Mouse (Mus musculus): ENCODE data around the gene Spen. TPM values are rescaled to one million over a fixed set of nuclear protein-coding genes. Genes with fewer than 3 reads are reported as not detected.

Gene Spen
- polyA plus RNA-seq, 1 experiment: 63.4 TPM

DNA sequence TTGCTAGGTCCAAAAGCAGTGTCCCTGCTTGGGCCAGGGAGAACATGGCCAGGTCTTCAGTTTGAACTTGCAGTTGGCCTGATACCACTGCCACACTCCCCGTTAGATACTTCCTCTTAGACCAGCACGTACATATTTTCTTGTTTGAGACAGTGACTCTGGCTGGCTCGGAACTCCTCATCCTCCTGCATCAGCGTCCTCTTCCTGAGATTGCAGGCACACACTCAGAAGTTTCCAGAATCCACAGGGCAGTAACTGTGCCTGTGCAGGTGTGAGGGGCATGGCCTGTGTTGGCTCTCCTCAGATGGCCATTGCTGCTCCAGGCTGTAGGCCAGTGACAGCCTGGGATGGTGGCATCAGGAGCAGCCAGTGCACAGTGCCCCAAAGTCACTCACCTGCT, 77.9 kb downstream of the Spen start:
- peaks cover 3% of the 10 kb centered on the region for H3K4me1 ChIP-seq (replicated peaks; ENCODE audit: control insufficient read depth, insufficient read depth, low read length)
- TF ChIP-seq CTCF (IDR thresholded peaks at IDR 0.05; ENCODE audit: borderline replicate concordance, control insufficient read depth, extremely low read depth, insufficient read depth, low read length, poor library complexity) (no peak), POLR2A (IDR thresholded peaks at IDR 0.05; ENCODE audit: control insufficient read depth, extremely low read depth, insufficient read depth, low read length, poor library complexity) (no peak)
- DNase-seq: no peak
- no peaks in the 10 kb centered on the region for H3K27me3 ChIP-seq (ENCODE audit: control insufficient read depth, insufficient read depth, low read length)
- no peak overlapping the region for H3K27ac ChIP-seq (ENCODE audit: control insufficient read depth, insufficient read depth, low read length)
- H3K4me3 ChIP-seq (ENCODE audit: control insufficient read depth, insufficient read depth, low read length): no peak overlapping the region
- peaks cover 20% of the 10 kb centered on the region for H3K36me3 ChIP-seq (ENCODE audit: control insufficient read depth, insufficient read depth, low read length)
- 84% methylated on average over 4 of the region's 4 CpGs for WGBS

DNA sequence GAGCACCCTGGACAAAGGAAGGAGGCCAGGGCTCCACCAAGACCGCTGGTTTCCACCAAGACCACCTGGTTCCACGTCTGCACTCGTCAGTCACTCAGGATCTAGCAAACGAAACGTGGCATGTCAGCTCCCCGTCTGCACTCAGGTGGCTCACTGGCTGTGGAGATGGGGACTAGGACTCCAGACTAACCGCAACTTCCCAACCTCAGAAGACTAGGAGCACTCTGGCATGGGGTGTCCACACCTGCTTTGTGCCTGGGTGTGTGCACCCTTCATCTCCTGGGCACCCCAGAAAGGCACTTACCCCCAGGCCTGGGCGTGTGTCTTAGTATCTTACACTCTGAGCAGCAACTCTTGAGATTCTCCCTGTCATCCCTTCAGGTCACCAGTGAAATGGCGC, 78.6 kb downstream of the Spen start:
- H3K4me3 ChIP-seq (ENCODE audit: control insufficient read depth, insufficient read depth, low read length): no peak overlapping the region
- peaks cover 10% of the 10 kb centered on the region for H3K4me1 ChIP-seq (replicated peaks; ENCODE audit: control insufficient read depth, insufficient read depth, low read length)
- H3K27ac ChIP-seq (ENCODE audit: control insufficient read depth, insufficient read depth, low read length): no peak overlapping the region
- WGBS: 99% methylated on average over 9 of the region's 9 CpGs
- TF ChIP-seq POLR2A (IDR thresholded peaks at IDR 0.05; ENCODE audit: control insufficient read depth, extremely low read depth, insufficient read depth, low read length, poor library complexity) (no peak), CTCF (IDR thresholded peaks at IDR 0.05; ENCODE audit: borderline replicate concordance, control insufficient read depth, extremely low read depth, insufficient read depth, low read length, poor library complexity) (no peak)
- H3K36me3 ChIP-seq (ENCODE audit: control insufficient read depth, insufficient read depth, low read length): peaks cover 13% of the 10 kb centered on the region
- H3K27me3 ChIP-seq (ENCODE audit: control insufficient read depth, insufficient read depth, low read length): no peaks in the 10 kb centered on the region
- no peak for DNase-seq

DNA sequence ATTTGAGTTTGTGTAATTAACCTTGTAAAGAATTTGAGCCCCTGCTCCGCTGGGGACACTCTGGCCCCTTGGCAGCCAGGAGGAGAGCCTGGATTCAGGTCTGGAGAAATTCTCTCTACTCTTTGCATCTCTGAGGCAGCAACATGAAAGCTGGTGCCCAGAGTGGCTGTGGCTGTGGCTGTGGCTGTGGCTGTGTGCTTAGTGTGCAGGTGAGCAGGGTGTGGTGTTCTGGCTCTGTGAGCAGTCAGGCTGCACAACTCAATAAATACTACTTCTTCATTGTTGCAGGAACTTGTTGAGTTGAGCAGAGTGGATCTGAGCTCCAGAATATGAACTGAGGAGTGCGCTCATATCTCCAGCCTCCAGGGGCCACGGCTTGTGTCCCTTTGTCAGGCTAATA, 79.5 kb downstream of the Spen start:
- H3K27ac ChIP-seq (ENCODE audit: control insufficient read depth, insufficient read depth, low read length): no peak overlapping the region
- 97% methylated on average over 3 of the region's 3 CpGs for WGBS

DNA sequence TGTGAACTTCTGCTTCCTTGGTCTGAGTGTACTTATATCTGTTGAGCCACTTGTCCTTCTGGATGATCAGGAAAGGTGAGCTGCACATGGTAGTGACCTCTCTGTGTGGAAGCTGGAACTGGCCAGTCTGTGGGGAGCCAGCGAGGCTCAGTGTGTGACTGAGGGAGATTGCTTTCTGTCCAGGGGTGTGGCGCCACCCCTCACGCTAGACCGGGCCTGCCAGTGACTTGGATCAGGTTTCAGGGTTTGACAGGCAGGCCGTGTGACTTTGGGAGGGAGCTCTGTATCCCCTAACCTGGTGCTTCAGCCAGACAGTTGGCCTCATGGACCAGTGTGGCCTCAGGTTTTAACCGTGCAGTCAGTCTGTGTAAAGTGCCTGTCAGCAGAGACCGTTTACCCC, 80.2 kb downstream of the Spen start:
- TF ChIP-seq POLR2A (IDR thresholded peaks at IDR 0.05; ENCODE audit: control insufficient read depth, extremely low read depth, insufficient read depth, low read length, poor library complexity): no peak
- no peak for TF ChIP-seq CTCF (IDR thresholded peaks at IDR 0.05; ENCODE audit: borderline replicate concordance, control insufficient read depth, extremely low read depth, insufficient read depth, low read length, poor library complexity)
- H3K4me1 ChIP-seq (replicated peaks; ENCODE audit: control insufficient read depth, insufficient read depth, low read length): peaks cover 19% of the 10 kb centered on the region
- no peaks in the 10 kb centered on the region for H3K27me3 ChIP-seq (ENCODE audit: control insufficient read depth, insufficient read depth, low read length)
- 92% methylated on average over 7 of the region's 7 CpGs for WGBS
- DNase-seq: no peak
- H3K27ac ChIP-seq (ENCODE audit: control insufficient read depth, insufficient read depth, low read length): no peak overlapping the region
- H3K36me3 ChIP-seq (ENCODE audit: control insufficient read depth, insufficient read depth, low read length): no peaks in the 10 kb centered on the region
- no peak overlapping the region for H3K4me3 ChIP-seq (ENCODE audit: control insufficient read depth, insufficient read depth, low read length)

More for the DNA sequence above, 79.5 kb downstream of the Spen start:
- no peak for DNase-seq
- TF ChIP-seq POLR2A (IDR thresholded peaks at IDR 0.05; ENCODE audit: control insufficient read depth, extremely low read depth, insufficient read depth, low read length, poor library complexity) (no peak), CTCF (IDR thresholded peaks at IDR 0.05; ENCODE audit: borderline replicate concordance, control insufficient read depth, extremely low read depth, insufficient read depth, low read length, poor library complexity) (no peak)
- Histone ChIP-seq H3K36me3 (ENCODE audit: control insufficient read depth, insufficient read depth, low read length) (peaks cover 5% of the 10 kb centered on the region; the same call in 1 of the 2 replicates), H3K4me3 (ENCODE audit: control insufficient read depth, insufficient read depth, low read length) (no peak overlapping the region), H3K27me3 (ENCODE audit: control insufficient read depth, insufficient read depth, low read length) (no peaks in the 10 kb centered on the region), H3K4me1 (replicated peaks; ENCODE audit: control insufficient read depth, insufficient read depth, low read length) (peaks cover 17% of the 10 kb centered on the region)

DNA sequence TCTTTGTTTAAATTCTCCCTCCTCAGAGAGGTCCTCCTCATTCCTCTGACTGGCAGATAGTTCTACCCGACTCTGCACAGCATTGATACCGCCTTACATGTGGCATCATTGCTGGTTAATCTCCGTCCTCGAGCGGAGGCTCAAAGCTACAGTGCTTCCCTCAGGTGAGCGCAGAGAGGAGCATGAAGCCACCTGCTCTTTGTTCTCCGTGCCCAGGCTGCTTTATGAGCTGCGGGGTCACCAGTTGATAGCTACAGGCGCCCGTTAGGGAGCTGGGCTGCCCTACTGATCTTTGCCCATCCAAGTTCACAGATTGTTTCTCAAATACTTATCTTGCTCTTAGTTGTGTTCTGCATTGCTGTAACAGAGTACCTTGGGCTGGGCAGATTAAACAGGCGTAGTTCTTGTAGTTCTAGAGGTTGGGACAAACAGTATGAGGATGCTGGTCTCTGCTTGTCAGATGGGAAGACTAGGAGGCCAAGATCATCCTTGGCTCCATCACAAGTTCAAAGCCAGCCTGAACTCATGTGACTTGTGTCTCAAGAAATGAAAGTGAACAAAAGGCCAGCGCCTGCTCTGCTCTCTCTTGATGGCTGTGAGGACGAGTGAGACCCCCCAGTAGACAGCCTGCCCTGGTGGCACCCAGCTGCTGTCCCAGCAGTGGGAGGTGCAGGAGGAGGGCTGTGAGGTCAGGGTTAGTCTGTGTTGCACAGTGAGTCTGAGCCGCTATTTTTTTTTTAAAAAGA, 82.0 kb downstream of the Spen start:
- Histone ChIP-seq H3K4me3 (ENCODE audit: control insufficient read depth, insufficient read depth, low read length) (no peak overlapping the region), H3K36me3 (ENCODE audit: control insufficient read depth, insufficient read depth, low read length) (no peaks in the 10 kb centered on the region), H3K27me3 (ENCODE audit: control insufficient read depth, insufficient read depth, low read length) (no peaks in the 10 kb centered on the region), H3K27ac (ENCODE audit: control insufficient read depth, insufficient read depth, low read length) (no peak overlapping the region), H3K4me1 (replicated peaks; ENCODE audit: control insufficient read depth, insufficient read depth, low read length) (peaks cover 19% of the 10 kb centered on the region)
- DNase-seq: no peak
- TF ChIP-seq POLR2A (IDR thresholded peaks at IDR 0.05; ENCODE audit: control insufficient read depth, extremely low read depth, insufficient read depth, low read length, poor library complexity): no peak
- no peak for TF ChIP-seq CTCF (IDR thresholded peaks at IDR 0.05; ENCODE audit: borderline replicate concordance, control insufficient read depth, extremely low read depth, insufficient read depth, low read length, poor library complexity)
- 91% methylated on average over 14 of the region's 14 CpGs for WGBS

DNA sequence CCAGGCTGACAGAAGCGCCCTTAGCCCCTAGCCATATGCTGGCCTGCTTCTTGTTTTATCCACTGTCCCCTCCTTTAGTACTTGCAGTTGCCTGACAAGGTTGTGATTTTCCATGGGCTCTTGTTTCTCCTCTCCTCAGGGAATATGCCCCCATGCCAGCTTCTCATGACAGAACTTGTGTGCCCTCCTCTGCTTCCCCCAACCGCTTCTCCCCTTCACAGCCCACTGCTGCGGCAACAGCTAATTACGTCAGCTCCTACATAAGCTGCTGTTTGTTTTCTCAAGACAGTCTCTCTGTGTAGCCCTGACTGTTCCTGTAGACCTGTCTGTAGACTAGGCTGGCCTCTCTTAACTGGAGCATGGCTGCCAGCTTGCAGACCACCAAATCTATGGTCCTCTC, 82.9 kb downstream of the Spen start:
- Histone ChIP-seq H3K27ac (ENCODE audit: control insufficient read depth, insufficient read depth, low read length) (no peak overlapping the region; the same call in 1 of the 2 replicates), H3K27me3 (ENCODE audit: control insufficient read depth, insufficient read depth, low read length) (no peaks in the 10 kb centered on the region), H3K4me1 (replicated peaks; ENCODE audit: control insufficient read depth, insufficient read depth, low read length) (peaks cover 19% of the 10 kb centered on the region), H3K36me3 (ENCODE audit: control insufficient read depth, insufficient read depth, low read length) (no peaks in the 10 kb centered on the region), H3K4me3 (ENCODE audit: control insufficient read depth, insufficient read depth, low read length) (no peak overlapping the region)
- TF ChIP-seq POLR2A (IDR thresholded peaks at IDR 0.05; ENCODE audit: control insufficient read depth, extremely low read depth, insufficient read depth, low read length, poor library complexity) (no peak), CTCF (IDR thresholded peaks at IDR 0.05; ENCODE audit: borderline replicate concordance, control insufficient read depth, extremely low read depth, insufficient read depth, low read length, poor library complexity) (no peak)
- DNase-seq: no peak
- WGBS: over 99% methylated on average over 4 of the region's 4 CpGs

All from thymus, adult 2 months (tissue).